Mouse (Mus musculus): ENCODE data around the gene Zfp367.
A peak's percentile ranks its signal among the peaks of the same experiment; 100 is the strongest.

Zfp367 gene

GRCm38 (mm10) chr13:64153083-64153682 is at the start of gene Zfp367:
Gene Zfp367 (minus strand): TSS chr13:64153202.
- DNase-seq: peak; percentile 98 to 99

GRCm38 (mm10) chr13:64200911-64201310 is 47.9 kb upstream of the Zfp367 start:
- DNase-seq: no peak

- no peak for DNase-seq
Observed at GRCm38 (mm10) chr13:64198310-64198709, 45.3 kb upstream of the Zfp367 start.

- DNase-seq: no peak
Observed at GRCm38 (mm10) chr13:64197899-64198298, 44.9 kb upstream of the Zfp367 start.

GRCm38 (mm10) chr13:64187065-64187464 is 34.1 kb upstream of the Zfp367 start:
- peak in 1 of 2 experiments; percentile 43 for DNase-seq

DNA sequence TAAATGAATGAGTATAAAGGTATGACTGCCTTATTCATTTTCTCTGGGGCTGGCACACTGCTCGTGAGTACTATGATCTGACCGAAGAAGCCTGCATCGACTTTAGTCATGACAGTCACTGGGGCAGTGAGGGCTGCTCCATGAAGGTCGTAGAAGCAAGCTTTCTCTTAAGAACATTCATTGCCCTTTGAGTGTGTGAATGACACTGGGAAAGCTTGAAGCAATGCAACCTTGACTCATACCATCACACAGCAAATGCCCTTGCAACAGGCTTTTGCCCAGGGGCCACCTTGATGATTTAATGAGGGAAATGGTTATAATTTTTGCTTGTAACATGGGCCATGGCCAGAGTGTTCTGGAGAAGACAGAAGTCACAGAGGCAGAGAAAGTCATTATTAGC is 33.5 kb upstream of the Zfp367 start:
- DNase-seq: no peak

- no peak for DNase-seq
Observed at GRCm38 (mm10) chr13:64185586-64185985, 32.6 kb upstream of the Zfp367 start.

- no peak for DNase-seq
Observed at GRCm38 (mm10) chr13:64185176-64185575, 32.2 kb upstream of the Zfp367 start.

DNA sequence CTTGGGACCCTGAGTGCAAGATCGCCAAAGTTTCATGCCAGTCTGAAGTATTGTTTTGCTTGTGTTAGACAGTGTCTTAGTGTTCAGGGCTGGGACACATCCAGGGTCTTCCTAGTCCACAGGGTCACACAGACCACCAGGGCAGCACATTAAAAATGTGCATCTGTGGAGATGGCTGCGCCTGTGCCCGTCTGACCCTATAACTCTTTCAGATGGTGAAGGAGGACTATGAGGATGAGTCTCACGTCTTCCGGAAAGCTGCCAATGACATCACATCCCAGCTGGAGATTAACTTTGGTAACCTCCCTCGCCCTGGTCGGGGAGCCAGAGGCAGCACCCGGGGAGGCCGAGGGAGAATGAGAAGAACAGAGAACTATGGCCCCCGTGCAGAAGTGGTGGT is 31.4 kb upstream of the Zfp367 start:
- no peak for DNase-seq

DNA sequence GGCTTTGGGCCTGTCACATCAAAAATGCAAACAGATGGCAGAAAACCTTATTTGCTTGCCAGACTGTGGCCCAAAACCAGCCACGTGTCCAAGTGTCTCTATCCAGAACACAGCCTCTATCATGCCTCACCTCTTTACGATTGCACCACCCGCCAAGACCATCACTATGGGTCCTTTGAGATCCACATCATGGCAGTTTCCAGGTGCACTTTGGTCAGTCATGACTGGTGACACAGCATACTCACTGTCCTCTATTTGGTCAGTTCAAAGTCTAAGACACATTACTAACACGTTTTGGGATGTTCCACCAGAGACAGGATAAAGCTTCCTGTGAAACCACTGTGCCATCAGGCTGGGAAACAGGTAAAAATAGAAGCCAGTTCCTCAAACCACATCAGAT is 30.6 kb upstream of the Zfp367 start:
- no peak for DNase-seq

DNA sequence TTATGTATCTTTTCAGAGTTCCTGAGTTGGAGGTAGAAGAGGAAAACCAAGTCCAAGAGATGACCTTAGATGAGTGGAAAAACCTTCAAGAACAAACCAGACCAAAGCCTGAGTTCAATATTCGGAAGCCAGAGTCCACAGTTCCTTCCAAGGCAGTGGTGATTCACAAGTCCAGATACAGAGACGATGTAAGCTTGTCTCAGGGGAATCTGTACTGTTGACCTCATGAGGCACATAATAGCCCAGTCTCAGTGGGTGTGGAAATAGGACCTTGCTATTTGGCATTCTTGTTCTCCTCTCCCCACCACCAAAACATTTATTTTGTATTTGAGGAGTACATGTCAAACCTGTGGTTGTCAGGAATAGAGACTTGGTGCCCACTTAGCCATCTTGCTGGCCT is 29.1 kb upstream of the Zfp367 start:
- DNase-seq: no peak

DNA sequence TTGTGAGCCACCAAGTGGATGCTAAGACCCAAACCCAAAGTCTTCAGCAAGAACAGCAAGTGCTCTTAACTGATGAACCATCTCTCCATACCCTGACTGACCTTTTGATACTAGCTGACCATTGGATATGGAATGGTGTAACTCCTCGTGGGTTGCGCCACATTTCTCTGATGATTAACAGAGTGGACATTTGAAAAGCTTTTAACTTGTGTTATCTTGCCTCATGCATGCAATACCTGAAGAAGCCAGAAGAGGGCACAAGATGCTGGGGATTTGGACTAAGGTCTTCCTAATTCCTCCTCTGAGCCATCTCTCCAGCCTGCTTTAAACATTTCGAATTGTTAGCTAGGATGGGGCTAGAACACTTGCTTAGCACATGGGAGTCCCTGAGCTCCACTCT is 27.9 kb upstream of the Zfp367 start:
- DNase-seq: peak in 1 of 2 experiments; percentile 73

DNA sequence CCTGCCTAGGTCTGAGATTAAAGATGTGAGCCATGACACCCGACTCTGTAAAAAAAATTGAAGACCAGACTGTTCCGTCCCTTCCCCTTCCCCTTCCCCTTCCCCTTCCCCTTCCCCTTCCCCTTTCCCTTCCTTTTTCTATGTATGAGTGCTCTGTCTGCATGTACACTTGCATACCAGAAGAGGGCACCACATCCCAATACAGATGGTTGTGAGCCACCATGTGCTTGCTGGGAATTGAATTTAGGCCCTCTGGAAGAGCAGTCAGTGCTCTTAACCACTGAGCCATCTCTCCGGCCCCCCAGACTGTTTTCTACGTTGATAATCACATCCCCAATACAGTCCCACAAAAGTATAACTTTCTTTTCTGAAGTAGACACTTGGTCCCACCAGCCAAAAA is 27.3 kb upstream of the Zfp367 start:
- DNase-seq: no peak

DNA sequence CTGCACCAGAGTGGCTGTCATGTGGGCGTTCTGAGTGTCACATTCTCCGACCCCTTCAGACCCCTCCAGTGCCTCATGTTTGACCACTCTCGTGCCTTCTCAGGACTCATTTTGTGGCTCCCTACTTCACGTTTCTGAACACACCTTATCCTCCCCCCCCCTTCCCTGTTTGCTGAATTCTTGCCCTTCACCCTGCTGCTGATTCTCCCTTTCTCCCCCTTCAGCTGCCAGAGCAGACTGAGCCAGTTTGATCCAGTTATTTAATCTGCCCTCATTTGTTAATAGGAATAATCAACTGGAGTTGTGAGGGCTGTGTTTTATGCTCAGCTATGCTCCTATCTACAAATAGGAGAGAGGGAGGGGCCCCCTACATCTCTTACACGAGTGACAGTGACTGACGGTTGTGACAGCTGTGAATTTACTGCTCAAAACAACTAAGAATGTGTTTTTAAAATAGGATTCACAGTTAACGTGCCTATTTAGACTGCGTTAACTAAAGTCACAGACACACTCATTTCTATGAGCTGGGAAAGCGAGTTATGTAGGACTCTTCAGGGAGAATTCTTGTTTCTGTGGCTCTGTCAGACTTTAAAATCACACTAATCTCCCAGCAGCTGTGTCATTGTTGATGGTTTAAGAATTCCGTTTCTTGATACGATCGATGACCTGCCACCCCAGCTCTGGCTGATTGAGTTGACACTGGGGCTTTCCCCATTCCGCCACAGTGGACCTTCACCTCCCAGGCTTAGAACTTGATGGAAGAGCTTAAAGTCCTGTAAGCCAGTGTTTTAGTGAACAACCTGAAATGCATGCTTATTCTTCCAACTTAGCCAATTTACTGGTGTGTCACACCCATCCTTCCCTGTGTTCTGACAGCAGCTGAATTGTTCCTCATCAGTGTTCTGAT is 26.0 kb upstream of the Zfp367 start:
- DNase-seq: no peak

GRCm38 (mm10) chr13:64178000-64178399 is 25.0 kb upstream of the Zfp367 start:
- no peak for DNase-seq

GRCm38 (mm10) chr13:64169746-64170145 is 16.7 kb upstream of the Zfp367 start:
- DNase-seq: peak; percentile 30 to 37

GRCm38 (mm10) chr13:64163147-64163715 is 10.2 kb upstream of the Zfp367 start:
- no peak for DNase-seq

DNA sequence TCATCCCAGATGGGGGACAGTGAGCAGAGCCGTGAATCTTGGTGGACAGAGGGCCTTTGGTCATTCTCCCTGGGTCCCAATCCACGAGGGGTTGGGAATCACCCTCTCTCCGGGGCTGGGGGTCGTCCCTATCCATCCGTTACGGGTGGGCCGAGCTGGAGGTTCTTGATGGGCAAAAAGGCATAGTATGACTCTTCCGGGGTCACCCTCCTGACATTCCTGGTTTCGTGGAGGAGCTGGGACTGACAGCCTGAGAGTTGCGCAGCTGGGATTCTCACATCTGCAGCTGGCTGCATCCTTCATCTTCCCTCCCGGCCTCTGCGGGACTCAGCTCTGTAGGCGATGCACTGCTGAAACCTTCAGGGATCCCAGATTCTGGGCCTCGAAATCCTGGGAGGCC is 9.6 kb upstream of the Zfp367 start:
- peak; percentile 11 to 32 for DNase-seq

DNA sequence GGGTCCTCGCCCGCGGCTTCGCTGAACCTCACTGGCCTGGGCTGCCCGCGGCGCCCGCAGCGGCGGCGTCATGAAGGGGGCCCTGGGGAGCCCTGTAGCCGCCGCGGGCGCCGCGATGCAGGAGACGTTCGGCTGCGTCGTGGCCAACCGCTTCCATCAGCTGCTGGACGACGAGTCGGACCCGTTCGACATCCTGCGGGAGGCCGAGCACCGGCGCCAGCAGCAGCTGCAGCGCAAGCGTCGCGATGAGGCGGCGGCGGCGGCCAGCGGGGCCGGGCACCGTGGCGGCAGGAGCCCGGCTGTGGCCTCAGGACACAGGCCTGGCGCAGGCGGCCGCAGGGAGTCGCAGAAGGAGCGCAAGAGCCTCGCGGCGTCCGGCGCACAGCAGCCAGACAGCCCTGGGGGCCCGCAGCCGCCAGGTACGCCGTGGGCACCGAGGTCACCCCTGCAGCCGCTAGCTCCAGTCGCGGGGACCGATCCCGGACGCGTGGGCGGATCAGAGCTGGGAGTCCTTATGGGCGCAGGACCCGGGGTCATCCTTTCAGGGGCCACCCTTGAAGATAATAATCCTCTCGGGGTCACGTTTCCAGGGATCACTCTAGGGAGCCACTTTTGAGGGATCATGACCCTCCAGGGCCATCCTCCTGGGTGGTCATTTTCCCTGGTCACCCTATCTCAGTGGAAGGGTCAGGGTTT is 9.1 kb upstream of the Zfp367 start:
- no peak for DNase-seq

GRCm38 (mm10) chr13:64161548-64161915 is 8.5 kb upstream of the Zfp367 start, which contains the start of gene Habp4:
Gene Habp4 (plus strand): TSS chr13:64161824.
- DNase-seq: peak; percentile 99

- no peak for DNase-seq
Observed at GRCm38 (mm10) chr13:64156966-64157365, 4.0 kb upstream of the Zfp367 start.

- peak; percentile 38 to 44 for DNase-seq
Observed at GRCm38 (mm10) chr13:64155171-64155571, 2.2 kb upstream of the Zfp367 start.

- DNase-seq: no peak
Observed at GRCm38 (mm10) chr13:64154651-64155050, 1.6 kb upstream of the Zfp367 start.
